Mouse (Mus musculus) liver, postnatal 0 days (tissue): ENCODE data around the gene Borcs7.

Source experiments
- CTCF ChIP-seq: sonication (generic); IDR thresholded peaks from 2 replicates; pipeline ENCODE4 v1.5.1; 2016; ENCODE audit warnings: antibody characterized with exemption, low read depth
- EP300 ChIP-seq: IDR thresholded peaks from 2 replicates; pipeline ENCODE4 v1.6.1; 2016; ENCODE audit warnings: antibody characterized with exemption, low read depth, mild to moderate bottlenecking

DNA sequence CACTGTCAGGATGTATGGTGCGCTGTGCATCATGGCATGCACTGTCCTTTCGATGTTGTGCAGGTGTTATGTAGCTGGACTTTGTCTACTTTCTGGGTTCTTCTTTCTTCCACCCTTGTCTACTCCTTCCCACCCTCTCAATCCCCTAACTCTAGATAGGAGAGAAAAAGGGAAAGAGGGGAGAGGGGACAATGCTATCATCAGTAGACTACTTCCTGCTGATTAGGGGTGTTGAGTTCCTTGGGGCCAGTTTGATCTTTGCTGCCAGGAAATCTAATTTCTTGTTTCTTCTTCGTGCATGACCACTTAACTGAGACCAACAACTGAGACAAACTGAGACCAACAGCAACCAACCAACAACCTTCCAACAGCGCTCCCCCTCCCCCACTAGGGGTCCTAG is 20.9 kb downstream of the Borcs7 start:
- TF ChIP-seq CTCF (no peak), EP300 (no peak)
